Mouse (Mus musculus): Measurements from ENCODE around the gene Tex37.

DNA sequence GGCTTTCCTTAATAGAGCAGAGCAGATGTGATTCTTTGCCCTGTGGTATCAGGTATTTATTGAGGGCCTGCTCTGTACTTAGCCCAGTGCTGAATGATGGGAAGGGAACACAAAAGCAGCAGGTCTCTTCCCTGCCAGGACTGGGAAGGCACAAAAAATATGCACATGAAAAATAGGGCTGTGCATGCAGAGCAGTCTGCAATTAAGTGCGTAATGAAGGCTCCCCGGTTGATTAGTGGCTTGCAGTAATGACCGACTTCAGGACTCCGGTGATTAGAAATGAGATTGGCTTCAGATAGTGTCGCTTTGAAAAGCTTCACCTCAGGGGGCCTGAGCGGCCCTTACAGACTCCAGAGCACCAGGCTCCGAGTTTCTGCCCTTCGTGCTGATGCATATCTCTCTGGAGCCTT is 19.1 kb downstream of the Tex37 start:
- no peak for TF ChIP-seq CTCF (IDR thresholded peaks at IDR 0.05; ENCODE audit: low read depth, low read length)
- no peak for TF ChIP-seq POLR2A (IDR thresholded peaks at IDR 0.05; ENCODE audit: borderline replicate concordance, low read depth, low read length)

Data from bone marrow macrophage, adult 2 months (primary cell).